Mouse (Mus musculus): ENCODE results near the gene Ano10.

DNA sequence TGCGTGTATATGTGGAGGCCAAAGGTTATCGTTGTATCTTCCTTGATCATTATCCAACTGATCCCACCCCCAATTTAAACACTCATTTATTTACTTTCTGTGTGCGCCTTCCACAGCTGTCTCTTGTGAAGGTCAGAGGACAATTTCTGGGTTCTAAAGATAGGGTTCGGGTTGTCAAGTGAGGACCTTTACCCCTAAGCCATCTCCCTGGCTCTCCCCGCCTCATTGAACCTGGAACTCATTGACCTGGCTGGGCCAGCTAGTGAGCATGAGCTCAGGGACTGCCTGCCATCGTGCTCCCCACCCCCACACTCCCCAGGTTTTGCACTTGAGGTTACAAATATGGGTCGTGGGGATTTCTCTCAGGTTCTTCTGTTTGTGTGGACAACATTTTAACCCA lies 162.1 kb downstream of the Ano10 start:
- no peak for TF ChIP-seq CTCF (IDR thresholded peaks at IDR 0.05; ENCODE audit: borderline replicate concordance, insufficient read depth, low read depth, low read length)
- TF ChIP-seq POLR2A (IDR thresholded peaks at IDR 0.05; ENCODE audit: borderline replicate concordance, insufficient read depth, low read length), result no peak

Measured in cerebellum, adult 2 months (tissue).